Mouse (Mus musculus): Measurements from ENCODE around the gene Srp54b. TPM values are rescaled to one million over a fixed set of nuclear protein-coding genes. Genes with fewer than 3 reads are reported as not detected.
"Not testable (repeated sequence)": the region's sequence is repeated elsewhere in the genome, so short reads cannot be mapped to it uniquely, and the experiment has no call there.

The Srp54b gene
- 51.4 and 57.2 TPM in 2 replicates for polyA plus RNA-seq (2015; fragmentation: Nextera tagmentation; extraction: Ambion mirVana)

DNA sequence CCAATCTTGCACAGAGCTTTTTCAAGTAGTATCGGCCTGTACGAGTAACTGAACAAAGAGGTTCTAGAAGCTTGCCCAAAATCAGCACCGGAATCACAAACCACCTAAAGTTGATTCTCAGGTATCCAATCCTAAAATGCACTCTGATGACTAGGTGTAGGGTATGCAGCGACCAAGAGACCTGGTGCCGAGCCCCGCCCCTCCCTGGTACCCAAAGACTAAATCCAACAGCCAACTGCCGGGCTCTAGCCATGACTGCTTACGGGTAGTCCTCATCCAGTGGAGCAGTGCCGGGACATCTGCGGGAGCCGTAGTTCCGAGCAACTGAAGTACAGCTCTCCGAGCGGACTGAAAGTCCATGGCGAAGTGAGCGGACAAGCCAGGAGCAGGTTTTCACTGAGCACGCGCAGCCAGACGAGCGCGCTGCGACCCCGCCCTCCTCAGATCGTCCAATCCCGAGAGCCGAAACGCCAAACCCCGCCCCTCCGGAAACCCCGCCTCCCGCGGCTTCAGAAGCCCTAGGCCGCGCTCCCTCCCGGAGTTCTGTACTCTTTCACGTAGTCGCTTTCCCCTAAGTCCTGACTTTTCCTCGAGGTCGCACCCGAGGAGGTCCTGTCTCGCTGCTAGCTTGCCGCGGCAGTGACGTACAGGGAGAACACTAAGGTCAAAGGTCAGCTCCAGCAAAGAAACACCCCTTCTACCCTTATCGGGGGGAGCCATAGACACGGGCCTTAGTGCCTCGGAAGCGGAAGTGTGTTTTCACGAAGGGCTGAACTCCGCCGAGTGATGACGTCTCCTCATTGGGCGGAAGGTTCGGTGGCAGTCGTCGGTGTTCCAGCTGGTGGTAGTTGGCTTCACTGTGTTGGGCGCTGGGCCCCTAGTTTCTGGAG lies at the start of gene Srp54b:
Gene Srp54b (plus strand): TSS at position 546 of the 890 bp plus-strand sequence.
- WGBS, result no CpG with 5 or more reads among the region's 57 CpGs

DNA sequence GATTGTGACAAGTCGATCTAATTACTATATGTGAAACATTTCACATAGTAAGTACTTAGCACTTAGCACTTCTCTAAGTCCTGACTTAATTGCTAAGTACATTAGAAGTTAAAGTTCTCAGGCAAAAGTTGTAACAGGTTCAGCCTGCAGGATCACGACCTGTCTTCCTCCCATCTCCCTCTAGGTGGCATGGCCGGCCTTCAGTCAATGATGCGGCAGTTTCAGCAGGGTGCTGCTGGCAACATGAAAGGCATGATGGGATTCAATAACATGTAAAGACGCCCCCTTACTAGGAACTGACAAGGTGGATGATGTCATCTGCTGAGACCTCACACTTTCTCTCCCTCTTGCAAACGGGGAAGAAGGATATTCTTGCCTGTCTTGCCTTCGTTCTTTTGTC lies 42.3 kb upstream of the Srp54b start:
- not testable (repeated sequence) for H3K36me3 ChIP-seq; H3K4me1 ChIP-seq; ATAC-seq (replicated peaks; ENCODE audit: low FRiP score); H3K27me3 ChIP-seq; H3K9me3 ChIP-seq (replicated peaks); H3K27ac ChIP-seq; H3K4me3 ChIP-seq (replicated peaks); H3K4me2 ChIP-seq; H3K9ac ChIP-seq
- no CpG with 5 or more reads among the region's 7 CpGs for WGBS

More for the DNA sequence above, at the start of gene Srp54b:
- H3K9me3 ChIP-seq (replicated peaks); H3K4me1 ChIP-seq; H3K9ac ChIP-seq; H3K27ac ChIP-seq; H3K27me3 ChIP-seq; H3K36me3 ChIP-seq; H3K4me2 ChIP-seq: not testable (repeated sequence)
- peak; percentile 99 for ATAC-seq (replicated peaks; ENCODE audit: low FRiP score)
- peak within 1 kb of the TSS; percentile 35 for H3K4me3 ChIP-seq (replicated peaks)

DNA sequence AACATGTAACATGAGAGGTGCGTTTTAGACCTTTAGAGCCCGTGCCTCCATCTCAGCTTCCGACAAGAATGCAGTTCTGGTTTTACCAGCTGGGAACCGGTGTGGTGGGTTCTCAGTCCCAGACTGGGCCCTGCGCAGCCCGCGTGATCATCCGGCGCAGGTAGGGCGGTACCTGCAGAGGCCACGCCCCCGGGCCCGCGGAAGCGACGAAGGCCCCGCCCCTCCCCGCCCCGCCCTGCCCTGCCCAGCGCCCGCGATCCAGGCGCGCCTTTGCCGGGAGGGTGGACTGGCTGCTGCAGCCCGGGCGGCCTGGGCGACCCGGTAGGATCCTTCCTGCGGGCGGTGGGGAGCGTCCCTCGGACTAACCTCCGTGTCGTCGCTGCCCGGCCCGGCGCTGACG lies 30.7 kb upstream of the Srp54b start, which contains the start of gene Fam177a:
Gene Fam177a (plus strand): TSS at position 228 of the 400 bp plus-strand sequence.
- peak; percentile 98 for ATAC-seq (replicated peaks; ENCODE audit: low FRiP score)
- H3K4me3 ChIP-seq (replicated peaks); H3K4me1 ChIP-seq; H3K27me3 ChIP-seq; H3K9ac ChIP-seq; H3K36me3 ChIP-seq; H3K4me2 ChIP-seq; H3K27ac ChIP-seq; H3K9me3 ChIP-seq (replicated peaks): not testable (repeated sequence)
- no CpG with 5 or more reads among the region's 40 CpGs for WGBS

DNA sequence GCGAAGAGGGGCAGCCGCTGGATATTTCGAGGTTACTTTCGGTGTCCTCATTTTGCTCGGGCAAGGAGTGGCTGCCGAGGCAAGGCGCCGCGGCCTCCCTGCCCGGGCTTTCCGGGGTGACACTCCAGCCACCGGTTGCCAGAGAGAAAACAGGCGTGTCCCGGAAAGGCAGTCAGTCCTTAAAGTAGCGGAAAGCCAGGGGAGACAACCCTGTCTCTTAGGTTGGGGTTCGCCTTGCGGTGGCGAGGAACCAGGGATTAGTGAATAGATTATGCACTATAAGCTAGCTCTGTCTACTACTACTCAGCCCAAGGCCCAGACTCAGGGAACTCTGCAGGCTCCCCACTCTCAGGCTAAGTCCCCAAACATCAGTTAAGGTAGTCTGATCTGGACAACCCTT lies 30.2 kb upstream of the Srp54b start:
- not testable (repeated sequence) for H3K4me2 ChIP-seq; H3K27me3 ChIP-seq; H3K4me1 ChIP-seq; H3K9ac ChIP-seq; H3K4me3 ChIP-seq (replicated peaks); H3K9me3 ChIP-seq (replicated peaks); H3K27ac ChIP-seq; H3K36me3 ChIP-seq
- no CpG with 5 or more reads among the region's 18 CpGs for WGBS
- peak; percentile 49 for ATAC-seq (replicated peaks; ENCODE audit: low FRiP score)

- H3K36me3 ChIP-seq; H3K9me3 ChIP-seq (replicated peaks); H3K9ac ChIP-seq; ATAC-seq (replicated peaks; ENCODE audit: low FRiP score); H3K4me3 ChIP-seq (replicated peaks); H3K27ac ChIP-seq; H3K4me2 ChIP-seq; H3K4me1 ChIP-seq; H3K27me3 ChIP-seq: not testable (repeated sequence)
- WGBS, result no CpG with 5 or more reads among the region's 6 CpGs
Measured at GRCm38 (mm10) chr12:55135540-55135939, 19.4 kb upstream of the Srp54b start.

GRCm38 (mm10) chr12:55137859-55138258 lies 17.0 kb upstream of the Srp54b start:
- not testable (repeated sequence) for H3K4me1 ChIP-seq; H3K27ac ChIP-seq; H3K27me3 ChIP-seq; H3K4me3 ChIP-seq (replicated peaks); H3K36me3 ChIP-seq; H3K9ac ChIP-seq; H3K4me2 ChIP-seq; ATAC-seq (replicated peaks; ENCODE audit: low FRiP score); H3K9me3 ChIP-seq (replicated peaks)
- WGBS, result no CpG with 5 or more reads among the region's 6 CpGs

- under 1% methylated on average over 11 of the region's 24 CpGs for WGBS
- peak overlapping the region; percentile 35 for H3K4me3 ChIP-seq (replicated peaks)
- not testable (repeated sequence) for H3K9me3 ChIP-seq (replicated peaks); H3K4me2 ChIP-seq; H3K9ac ChIP-seq; H3K27ac ChIP-seq; ATAC-seq (replicated peaks; ENCODE audit: low FRiP score); H3K27me3 ChIP-seq; H3K36me3 ChIP-seq; H3K4me1 ChIP-seq
Measured at GRCm38 (mm10) chr12:55155449-55155783, 512 bp downstream of the Srp54b start.

- not testable (repeated sequence) for H3K4me2 ChIP-seq; H3K36me3 ChIP-seq; H3K4me1 ChIP-seq; ATAC-seq (replicated peaks; ENCODE audit: low FRiP score); H3K4me3 ChIP-seq (replicated peaks); H3K27ac ChIP-seq; H3K27me3 ChIP-seq; H3K9ac ChIP-seq; H3K9me3 ChIP-seq (replicated peaks)
- WGBS, result no CpG with 5 or more reads among the region's 7 CpGs
Measured at GRCm38 (mm10) chr12:55167034-55167557, 12.2 kb downstream of the Srp54b start.

DNA sequence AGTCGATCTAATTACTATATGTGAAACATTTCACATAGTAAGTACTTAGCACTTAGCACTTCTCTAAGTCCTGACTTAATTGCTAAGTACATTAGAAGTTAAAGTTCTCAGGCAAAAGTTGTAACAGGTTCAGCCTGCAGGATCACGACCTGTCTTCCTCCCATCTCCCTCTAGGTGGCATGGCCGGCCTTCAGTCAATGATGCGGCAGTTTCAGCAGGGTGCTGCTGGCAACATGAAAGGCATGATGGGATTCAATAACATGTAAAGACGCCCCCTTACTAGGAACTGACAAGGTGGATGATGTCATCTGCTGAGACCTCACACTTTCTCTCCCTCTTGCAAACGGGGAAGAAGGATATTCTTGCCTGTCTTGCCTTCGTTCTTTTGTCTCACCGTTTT lies 32.8 kb downstream of the Srp54b start:
- not testable (repeated sequence) for H3K4me1 ChIP-seq; H3K9me3 ChIP-seq (replicated peaks); H3K27ac ChIP-seq; H3K27me3 ChIP-seq; H3K4me2 ChIP-seq; ATAC-seq (replicated peaks; ENCODE audit: low FRiP score); H3K9ac ChIP-seq; H3K4me3 ChIP-seq (replicated peaks); H3K36me3 ChIP-seq
- WGBS, result no CpG with 5 or more reads among the region's 8 CpGs

DNA sequence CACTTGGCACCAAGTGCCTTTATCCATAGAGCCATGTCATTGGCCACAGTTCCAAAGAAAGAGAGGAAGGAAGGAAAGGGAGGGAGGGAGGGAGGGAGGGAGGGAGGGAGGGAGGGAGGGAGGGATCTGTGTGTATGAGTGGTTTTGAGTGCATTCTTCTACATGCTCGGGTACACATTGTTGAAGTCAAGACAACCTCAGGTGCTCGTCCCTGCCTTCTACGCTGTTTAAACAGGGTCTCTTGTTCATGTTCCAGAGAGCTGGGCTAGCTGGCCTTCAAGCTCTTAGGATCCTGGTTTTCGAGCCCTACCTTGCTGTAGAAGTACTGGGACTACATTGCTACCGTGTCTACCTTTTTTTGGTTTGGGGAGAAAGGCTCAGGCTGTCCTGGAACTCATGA lies 34.2 kb downstream of the Srp54b start:
- H3K27ac ChIP-seq; H3K9me3 ChIP-seq (replicated peaks); H3K4me3 ChIP-seq (replicated peaks); H3K36me3 ChIP-seq; H3K4me2 ChIP-seq; H3K4me1 ChIP-seq; H3K9ac ChIP-seq; H3K27me3 ChIP-seq; ATAC-seq (replicated peaks; ENCODE audit: low FRiP score): not testable (repeated sequence)
- no CpG with 5 or more reads among the region's 5 CpGs for WGBS

- H3K27me3 ChIP-seq; H3K9ac ChIP-seq; H3K9me3 ChIP-seq (replicated peaks); H3K4me2 ChIP-seq; H3K36me3 ChIP-seq; H3K27ac ChIP-seq; H3K4me3 ChIP-seq (replicated peaks); H3K4me1 ChIP-seq: not testable (repeated sequence)
- peak; percentile 97 for ATAC-seq (replicated peaks; ENCODE audit: low FRiP score)
- WGBS, result no CpG with 5 or more reads among the region's 40 CpGs
Measured at GRCm38 (mm10) chr12:55199306-55199705, 44.4 kb downstream of the Srp54b start, which contains the start of gene 1700047I17Rik2. 1700047I17Rik2 (plus strand) TSS chr12:55199592.

GRCm38 (mm10) chr12:55199799-55200198 lies 44.9 kb downstream of the Srp54b start:
- H3K4me1 ChIP-seq; H3K27ac ChIP-seq; H3K4me2 ChIP-seq; H3K27me3 ChIP-seq; H3K9me3 ChIP-seq (replicated peaks); H3K36me3 ChIP-seq; H3K4me3 ChIP-seq (replicated peaks); H3K9ac ChIP-seq: not testable (repeated sequence)
- WGBS, result no CpG with 5 or more reads among the region's 18 CpGs
- ATAC-seq (replicated peaks; ENCODE audit: low FRiP score), result peak; percentile 68

DNA sequence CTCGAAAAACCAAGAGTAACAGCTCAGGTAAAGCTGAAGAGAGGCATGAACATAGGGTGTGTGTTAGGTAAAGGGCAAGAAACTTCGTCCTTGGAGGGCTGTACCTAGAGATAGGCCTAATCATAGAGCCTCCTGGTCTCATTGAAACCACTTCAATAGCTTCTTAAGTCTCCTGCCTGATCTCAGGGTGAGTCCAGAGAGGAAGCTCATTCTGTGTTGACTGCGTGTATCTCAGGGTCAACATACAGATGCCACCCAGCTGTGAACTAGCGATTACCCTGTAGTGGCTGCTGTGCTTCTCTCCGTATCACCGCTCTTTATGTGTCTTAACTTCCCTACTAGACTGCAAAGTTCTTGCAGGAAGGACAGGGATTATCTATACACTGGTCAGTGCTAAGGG lies 58.0 kb downstream of the Srp54b start:
- not testable (repeated sequence) for ATAC-seq (replicated peaks; ENCODE audit: low FRiP score); H3K9ac ChIP-seq; H3K9me3 ChIP-seq (replicated peaks); H3K4me2 ChIP-seq; H3K4me1 ChIP-seq; H3K27ac ChIP-seq; H3K4me3 ChIP-seq (replicated peaks); H3K27me3 ChIP-seq; H3K36me3 ChIP-seq
- no CpG with 5 or more reads among the region's 6 CpGs for WGBS

Measured in kidney, embryonic 15.5 days (tissue).